Mouse (Mus musculus): ENCODE measurements around the gene Gstp1.
A peak's percentile ranks its signal among the peaks of the same experiment; 100 is the strongest.
"Not testable (repeated sequence)": the region's sequence is repeated elsewhere in the genome, so short reads cannot be mapped to it uniquely, and the experiment has no call there.

Gene Gstp1

GRCm38 (mm10) chr19:4060044-4060898 lies 22.5 kb upstream of the Gstp1 start:
- not testable (repeated sequence) for ATAC-seq (ENCODE audit: low TSS enrichment)

GRCm38 (mm10) chr19:4059069-4059740 lies 21.4 kb upstream of the Gstp1 start, which contains the start of gene Gstp3:
Gstp3 (minus strand) TSS chr19:4059569.
- ATAC-seq (ENCODE audit: low TSS enrichment): no peak

GRCm38 (mm10) chr19:4058581-4058980 lies 20.8 kb upstream of the Gstp1 start:
- ATAC-seq (ENCODE audit: low TSS enrichment): no peak

GRCm38 (mm10) chr19:4057962-4058361 lies 20.2 kb upstream of the Gstp1 start:
- ATAC-seq (ENCODE audit: low TSS enrichment): no peak

GRCm38 (mm10) chr19:4057389-4057788 lies 19.6 kb upstream of the Gstp1 start:
- no peak for ATAC-seq (ENCODE audit: low TSS enrichment)

- ATAC-seq (ENCODE audit: low TSS enrichment): no peak
Measured at GRCm38 (mm10) chr19:4056727-4057126, 18.9 kb upstream of the Gstp1 start.

- ATAC-seq (ENCODE audit: low TSS enrichment): no peak
Measured at GRCm38 (mm10) chr19:4055947-4056693, 18.3 kb upstream of the Gstp1 start.

GRCm38 (mm10) chr19:4055216-4055946 lies 17.6 kb upstream of the Gstp1 start:
- no peak for ATAC-seq (ENCODE audit: low TSS enrichment)

GRCm38 (mm10) chr19:4054613-4055012 lies 16.8 kb upstream of the Gstp1 start:
- no peak for ATAC-seq (ENCODE audit: low TSS enrichment)

GRCm38 (mm10) chr19:4052516-4053030 lies 14.8 kb upstream of the Gstp1 start:
- ATAC-seq (ENCODE audit: low TSS enrichment): no peak

GRCm38 (mm10) chr19:4051741-4052515 lies 14.1 kb upstream of the Gstp1 start:
- ATAC-seq (ENCODE audit: low TSS enrichment): no peak

GRCm38 (mm10) chr19:4051016-4051415 lies 13.2 kb upstream of the Gstp1 start:
- ATAC-seq (ENCODE audit: low TSS enrichment): no peak

GRCm38 (mm10) chr19:4049069-4049468 lies 11.3 kb upstream of the Gstp1 start:
- ATAC-seq (ENCODE audit: low TSS enrichment): not testable (repeated sequence)

- no peak for ATAC-seq (ENCODE audit: low TSS enrichment)
Measured at GRCm38 (mm10) chr19:4047859-4048258, 10.1 kb upstream of the Gstp1 start.

GRCm38 (mm10) chr19:4046866-4047254 lies 9.1 kb upstream of the Gstp1 start:
- ATAC-seq (ENCODE audit: low TSS enrichment): no peak

- peak; percentile 97 for ATAC-seq (ENCODE audit: low TSS enrichment)
Measured at GRCm38 (mm10) chr19:4045966-4046865, 8.4 kb upstream of the Gstp1 start, which contains the start of gene Gstp2. Gstp2 (minus strand) TSS chr19:4046023.

- ATAC-seq (ENCODE audit: low TSS enrichment): not testable (repeated sequence)
Measured at GRCm38 (mm10) chr19:4044109-4044508, 6.3 kb upstream of the Gstp1 start.

GRCm38 (mm10) chr19:4042124-4042523 lies 4.3 kb upstream of the Gstp1 start:
- ATAC-seq (ENCODE audit: low TSS enrichment): no peak

GRCm38 (mm10) chr19:4041500-4041899 lies 3.7 kb upstream of the Gstp1 start:
- ATAC-seq (ENCODE audit: low TSS enrichment): not testable (repeated sequence)

Data from frontal cortex, adult (tissue).